Mouse (Mus musculus) myocyte (in vitro differentiated cells): ENCODE measurements around the gene Fbxl12. TPM values are rescaled to one million over a fixed set of nuclear protein-coding genes. Genes with fewer than 3 reads are reported as not detected.
A peak's percentile ranks its signal among the peaks of the same experiment; 100 is the strongest.

Experiments used
- H3K27me3 ChIP-seq: one replicate; pipeline ENCODE4 v1.6.1; 2011; ENCODE audit not compliant: control insufficient read depth, insufficient read depth, insufficient read length
- H3K36me3 ChIP-seq: one replicate; pipeline ENCODE4 v1.6.1; 2011; ENCODE audit not compliant: control insufficient read depth, insufficient read depth
- H3K4me2 ChIP-seq: one replicate; pipeline ENCODE4 v1.6.1; 2011; ENCODE audit warnings: low read depth, control low read depth
- H3K4me3 ChIP-seq: one replicate; pipeline ENCODE4 v1.5.1; 2011; ENCODE audit warnings: mild to moderate bottlenecking, control low read depth, moderate library complexity
- H3K79me2 ChIP-seq: one replicate; pipeline ENCODE4 v1.6.1; 2011; ENCODE audit not compliant: control insufficient read depth, insufficient read depth
- H3ac ChIP-seq: one replicate; pipeline ENCODE4 v1.6.1; 2011; ENCODE audit not compliant: control insufficient read depth, insufficient read length
- CEBPB ChIP-seq: IDR thresholded peaks from 2 replicates; pipeline ENCODE4 v1.6.1; 2011; ENCODE audit warnings: mild to moderate bottlenecking, moderate library complexity; ENCODE audit not compliant: poor library complexity, insufficient read depth, severe bottlenecking
- E2F4 ChIP-seq: IDR thresholded peaks from one replicate; pipeline ENCODE4 v1.6.1; 2011; ENCODE audit warnings: mild to moderate bottlenecking, control low read depth, moderate library complexity; ENCODE audit not compliant: insufficient read depth
- MAX ChIP-seq: IDR thresholded peaks from one replicate; pipeline ENCODE4 v1.6.1; 2011; ENCODE audit warnings: low read depth, mild to moderate bottlenecking, control low read depth
- MYOD1 ChIP-seq, 3 experiments: IDR thresholded peaks; one replicate each; pipeline ENCODE4 v1.6.1; 2011; ENCODE audit warnings: control low read depth in 2 of 3, low read depth in 2 of 3, mild to moderate bottlenecking in 2 of 3, moderate library complexity in 1 of 3; ENCODE audit not compliant: insufficient read length in 2 of 3, control insufficient read depth in 1 of 3
- MYOG ChIP-seq, 3 experiments: IDR thresholded peaks; one replicate each; pipeline ENCODE4 v1.6.1; 2011; ENCODE audit warnings: control low read depth in 2 of 3, low read depth in 2 of 3, mild to moderate bottlenecking in 2 of 3; ENCODE audit not compliant: insufficient read length in 2 of 3, control insufficient read depth in 1 of 3, insufficient read depth in 1 of 3
- POLR2A ChIP-seq: IDR thresholded peaks from one replicate; pipeline ENCODE4 v1.6.1; 2011; ENCODE audit warnings: low read depth, mild to moderate bottlenecking, control low read depth, moderate library complexity; ENCODE audit not compliant: insufficient read length
- POLR2AphosphoS2 ChIP-seq: IDR thresholded peaks from one replicate; pipeline ENCODE4 v1.6.1; 2011; ENCODE audit warnings: low read depth, control low read depth; ENCODE audit not compliant: insufficient read length
- REST ChIP-seq: IDR thresholded peaks from one replicate; pipeline ENCODE4 v1.6.1; 2011; ENCODE audit warnings: mild to moderate bottlenecking, control low read depth, moderate library complexity; ENCODE audit not compliant: insufficient read depth, insufficient read length
- SRF ChIP-seq: IDR thresholded peaks from one replicate; pipeline ENCODE4 v1.6.1; 2011; ENCODE audit warnings: low read depth; ENCODE audit not compliant: control insufficient read depth, insufficient read length
- TCF12 ChIP-seq: IDR thresholded peaks from one replicate; pipeline ENCODE4 v1.6.1; 2011; ENCODE audit warnings: mild to moderate bottlenecking, control low read depth; ENCODE audit not compliant: poor library complexity, insufficient read depth, severe bottlenecking
- TCF3 ChIP-seq: IDR thresholded peaks from one replicate; pipeline ENCODE4 v1.6.1; 2011; ENCODE audit warnings: low read depth, control low read depth; ENCODE audit not compliant: insufficient read length
- USF1 ChIP-seq: IDR thresholded peaks from one replicate; pipeline ENCODE4 v1.6.1; 2011; ENCODE audit warnings: low read depth, mild to moderate bottlenecking, control low read depth, moderate library complexity
- polyA plus RNA-seq: library from polyadenylated mRNA; unstranded; fragments of >200 nt; fragmentation: generic; extraction: Trizol; gene quantifications from one replicate; pipeline ENCODE4 v1.2.1, GENCODE M21; 2012; ENCODE audit warnings: missing spikeins

Fbxl12 gene
- polyA plus RNA-seq, 1 experiment = 10.6 TPM

DNA sequence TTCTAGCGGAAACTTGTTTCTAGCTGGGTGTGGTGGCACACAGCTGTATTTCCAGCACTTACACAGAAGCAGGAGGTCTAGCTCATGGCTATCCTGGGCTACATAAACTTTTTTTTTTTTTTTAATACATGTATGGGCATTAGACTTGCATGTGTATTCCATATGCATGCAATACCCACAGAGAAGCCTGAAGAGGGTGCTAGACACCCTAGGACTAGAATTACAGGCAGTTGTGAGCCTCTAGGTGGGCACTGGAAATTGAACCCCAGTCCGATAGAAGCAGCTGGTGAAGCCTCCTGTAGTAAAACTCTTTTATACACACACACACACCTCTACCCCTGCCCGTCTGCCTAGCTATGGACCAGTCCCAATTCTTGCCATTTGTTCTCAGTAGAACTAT is 9.3 kb upstream of the Fbxl12 start:
- Histone ChIP-seq H3ac (no peak overlapping the region), H3K36me3 (peaks cover 14% of the 10 kb centered on the region), H3K4me2 (no peak overlapping the region), H3K4me3 (peak overlapping the region; percentile 64), H3K79me2 (peaks cover 64% of the 10 kb centered on the region), H3K27me3 (no peaks in the 10 kb centered on the region)
- TF ChIP-seq POLR2AphosphoS2 (no peak), MYOG (IDR thresholded peaks at IDR 0.05; ENCODE audit: control insufficient read depth in 1 of 3, insufficient read depth in 1 of 3, insufficient read length in 2 of 3, low read depth in 2 of 3) (no peak), CEBPB (no peak), TCF12 (no peak), MAX (no peak), SRF (no peak), TCF3 (no peak)

DNA sequence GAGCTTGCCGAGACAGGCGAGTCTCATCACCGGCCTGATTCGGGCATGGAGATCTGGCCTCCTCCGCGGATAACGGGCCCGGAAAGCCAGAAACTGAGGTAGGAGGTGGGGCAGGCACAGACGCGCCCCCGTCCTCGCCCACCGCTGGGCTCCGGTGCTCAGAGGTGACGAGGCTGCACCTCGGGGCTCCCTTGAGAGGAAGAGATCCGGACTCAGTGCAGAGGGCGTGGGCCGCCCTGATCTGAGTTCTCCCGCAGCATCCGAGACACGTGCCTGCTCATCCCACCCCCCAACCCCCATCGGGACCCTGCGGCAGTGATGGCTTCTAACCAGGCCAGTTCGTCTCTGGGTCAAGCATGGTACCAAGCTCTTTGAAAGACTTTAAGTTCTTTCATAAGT is 7.7 kb upstream of the Fbxl12 start:
- Histone ChIP-seq H3K36me3 (peaks cover 9% of the 10 kb centered on the region), H3K4me3 (peak overlapping the region; percentile 64), H3K27me3 (no peaks in the 10 kb centered on the region), H3K79me2 (peaks cover 51% of the 10 kb centered on the region), H3ac (peak overlapping the region; percentile 59), H3K4me2 (peak overlapping the region; percentile 79)
- TF ChIP-seq MYOG (IDR thresholded peaks at IDR 0.05; ENCODE audit: control insufficient read depth in 1 of 3, insufficient read depth in 1 of 3, insufficient read length in 2 of 3, low read depth in 2 of 3) (no peak), TCF3 (no peak), POLR2A (no peak), MAX (no peak), USF1 (no peak), E2F4 (no peak), CEBPB (no peak)

DNA sequence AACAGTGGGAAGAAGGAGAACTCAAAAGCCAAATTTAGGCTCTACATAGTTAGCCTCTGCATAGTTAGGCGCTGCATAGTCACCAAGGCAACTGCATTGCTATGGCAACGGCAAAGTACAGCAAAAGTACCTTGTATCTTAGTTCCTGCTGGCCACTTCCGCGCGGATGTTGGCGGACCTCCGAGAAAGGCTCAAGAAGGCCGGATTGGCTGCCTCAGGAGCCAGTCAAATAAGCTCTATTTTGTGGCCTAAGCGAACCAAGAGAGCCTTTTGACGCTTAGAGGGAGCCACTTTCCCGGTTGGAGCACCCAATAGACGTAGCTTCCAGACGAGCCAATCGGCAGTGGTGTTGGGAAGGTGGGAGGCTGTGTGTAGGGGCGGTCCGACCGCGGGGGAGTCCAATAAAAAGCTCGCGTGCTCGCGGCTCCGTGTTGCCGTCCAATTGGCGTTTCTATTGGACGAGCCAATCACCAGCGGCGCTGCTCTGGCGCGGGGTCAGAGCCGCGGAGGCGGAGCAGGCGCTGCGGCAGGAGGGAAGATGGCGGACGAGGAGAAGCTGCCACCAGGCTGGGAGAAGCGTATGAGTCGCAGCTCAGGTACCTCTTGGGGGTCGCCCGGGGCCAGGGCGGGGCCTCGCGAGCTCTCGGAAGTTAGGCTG is 7.2 kb upstream of the Fbxl12 start, which contains the start of gene Pin1:
TSS of gene Pin1 (plus strand) at position 494 of the 658 bp plus-strand sequence.
- TF ChIP-seq SRF = peak; percentile 49
- TF ChIP-seq USF1 = no peak
- peak; percentile 95 for TF ChIP-seq POLR2AphosphoS2
- TF ChIP-seq MYOD1 (IDR thresholded peaks at IDR 0.05; ENCODE audit: control insufficient read depth in 1 of 3, insufficient read length in 2 of 3, low read depth in 2 of 3) = no peak
- TF ChIP-seq MAX = no peak
- TF ChIP-seq E2F4 = no peak
- TF ChIP-seq MYOG (IDR thresholded peaks at IDR 0.05; ENCODE audit: control insufficient read depth in 1 of 3, insufficient read depth in 1 of 3, insufficient read length in 2 of 3, low read depth in 2 of 3) = no peak
- TF ChIP-seq CEBPB = no peak
- no peak for TF ChIP-seq TCF12
- TF ChIP-seq POLR2A = peak; percentile 92
- Histone ChIP-seq H3K79me2 (peaks cover 47% of the 10 kb centered on the region), H3K4me3 (peak within 1 kb of the TSS; percentile 64), H3K4me2 (peak within 1 kb of the TSS; percentile 87), H3ac (peak within 1 kb of the TSS; percentile 59), H3K27me3 (no peaks in the 10 kb centered on the region), H3K36me3 (peaks cover 3% of the 10 kb centered on the region)

DNA sequence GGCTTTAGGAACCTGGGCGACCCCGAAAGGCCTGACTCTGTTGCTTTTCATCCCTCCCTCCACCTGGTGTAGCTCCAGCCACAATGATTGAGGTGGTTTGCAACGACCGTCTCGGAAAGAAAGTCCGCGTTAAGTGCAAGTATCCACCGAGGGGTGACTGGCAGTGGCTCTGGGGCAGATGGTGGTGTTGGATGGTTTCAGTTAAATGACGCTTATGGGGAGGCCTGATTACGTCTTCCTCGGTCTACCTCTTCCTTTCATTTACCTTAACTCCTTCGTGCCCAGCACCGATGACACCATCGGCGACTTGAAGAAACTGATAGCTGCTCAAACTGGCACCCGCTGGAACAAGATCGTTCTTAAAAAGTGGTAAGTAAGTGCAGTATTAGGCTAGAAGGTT is 554 bp upstream of the Fbxl12 start:
- no peaks in the 10 kb centered on the region for H3K36me3 ChIP-seq
- peak overlapping the region; percentile 58 for H3ac ChIP-seq
- peak overlapping the region; percentile 93 for H3K4me3 ChIP-seq
- H3K27me3 ChIP-seq = no peaks in the 10 kb centered on the region
- H3K4me2 ChIP-seq = peak overlapping the region; percentile 97
- H3K79me2 ChIP-seq = peaks cover 48% of the 10 kb centered on the region
- TF ChIP-seq E2F4 (no peak), POLR2A (no peak), MAX (no peak)

DNA sequence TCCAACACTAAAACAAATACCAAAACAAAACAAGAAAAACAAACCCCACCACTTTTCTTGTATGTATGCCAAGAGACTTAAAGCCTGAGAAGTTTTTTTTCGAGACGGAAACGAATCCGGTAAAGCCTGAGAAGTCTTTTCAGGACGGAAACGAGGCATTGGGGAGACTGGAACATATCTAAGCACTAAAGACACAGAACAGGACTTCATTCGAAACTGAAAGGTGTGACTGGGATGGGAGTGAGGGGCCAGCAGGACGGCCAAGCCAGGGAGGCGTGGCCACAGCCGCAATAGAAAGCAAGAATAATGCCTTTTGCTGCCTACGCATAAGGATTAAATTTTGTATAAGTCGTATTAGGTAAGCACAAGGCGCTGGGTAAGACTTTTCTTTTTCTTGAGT is 786 bp downstream of the Fbxl12 start:
- Histone ChIP-seq H3K4me3 (peak overlapping the region; percentile 93), H3K27me3 (no peaks in the 10 kb centered on the region), H3K4me2 (peak overlapping the region; percentile 99), H3ac (peak overlapping the region; percentile 58), H3K36me3 (no peaks in the 10 kb centered on the region), H3K79me2 (peaks cover 57% of the 10 kb centered on the region)
- TF ChIP-seq MYOD1 (IDR thresholded peaks at IDR 0.05; ENCODE audit: control insufficient read depth in 1 of 3, insufficient read length in 2 of 3, low read depth in 2 of 3) (no peak), E2F4 (no peak), TCF3 (no peak), POLR2A (no peak), SRF (no peak), POLR2AphosphoS2 (no peak), REST (no peak), MAX (no peak), CEBPB (no peak), TCF12 (no peak)
